Mouse (Mus musculus) hindbrain, embryonic 10.5 days (tissue): ENCODE data around the gene Lca5. TPM values are rescaled to one million over a fixed set of nuclear protein-coding genes. Genes with fewer than 3 reads are reported as not detected.
A peak's percentile ranks its signal among the peaks of the same experiment; 100 is the strongest.

ENCODE experiments used
- DNase-seq: peaks from one replicate; pipeline ENCODE4 v3.0.0-alpha.2; 2017; ENCODE audit warnings: low spot score
- H3K27ac ChIP-seq: fragments of 300-500 bp; sonication (generic); 2 replicates; pipeline ENCODE4 v1.5.1; 2016; ENCODE audit warnings: mild to moderate bottlenecking, moderate library complexity
- H3K27me3 ChIP-seq: fragments of 300-500 bp; sonication (generic); 2 replicates; pipeline ENCODE4 v1.6.1; 2016; ENCODE audit warnings: mild to moderate bottlenecking; ENCODE audit not compliant: poor library complexity, insufficient read depth, severe bottlenecking
- H3K36me3 ChIP-seq: fragments of 300-500 bp; sonication (generic); 2 replicates; pipeline ENCODE4 v1.6.1; 2016; ENCODE audit warnings: mild to moderate bottlenecking, moderate library complexity
- H3K4me1 ChIP-seq: fragments of 300-500 bp; sonication (generic); replicated peaks from 2 replicates; pipeline ENCODE4 v1.6.1; 2016; ENCODE audit warnings: mild to moderate bottlenecking
- H3K4me3 ChIP-seq: fragments of 300-500 bp; sonication (generic); 2 replicates; pipeline ENCODE4 v1.5.1; 2016; ENCODE audit warnings: mild to moderate bottlenecking, moderate library complexity
- H3K9me3 ChIP-seq: fragments of 300-500 bp; sonication (generic); 2 replicates; pipeline ENCODE4 v1.6.1; 2016; ENCODE audit warnings: mild to moderate bottlenecking, moderate library complexity
- WGBS: fragments of 180-500 bp; shearing (Covaris S2); methylation state at CpG from one replicate; pipeline ENCODE4 v1.1.7; 2016; 5-methylcytosine and 5-hydroxymethylcytosine counted together
- polyA plus RNA-seq: library from polyadenylated mRNA; unstranded; fragments of >200 nt; fragmentation: Nextera tagmentation; extraction: Ambion mirVana; gene quantifications from 2 replicates; pipeline ENCODE4 v1.2.1, GENCODE M21; 2016

Gene Lca5
- 19.2 and 20.1 TPM in 2 replicates for polyA plus RNA-seq

GRCm38 (mm10) chr9:83440392-83441357 is at the start of gene Lca5:
TSS of gene Lca5 (minus strand) at chr9:83441127.
- 2% methylated on average over 57 of the region's 57 CpGs for WGBS
- peak; percentile 95 for DNase-seq
- H3K36me3 ChIP-seq: peaks cover 3% of the 10 kb centered on the region; the same call in 1 of the 2 replicates
- no peaks in the 10 kb centered on the region for H3K9me3 ChIP-seq
- H3K27me3 ChIP-seq: no peaks in the 10 kb centered on the region
- H3K27ac ChIP-seq: peak within 1 kb of the TSS; percentile 95
- peak within 1 kb of the TSS; percentile 70 for H3K4me3 ChIP-seq
- peaks cover 11% of the 10 kb centered on the region for H3K4me1 ChIP-seq

GRCm38 (mm10) chr9:83488491-83489210 is 47.7 kb upstream of the Lca5 start:
- Histone ChIP-seq H3K4me1 (no peaks in the 10 kb centered on the region), H3K27me3 (no peaks in the 10 kb centered on the region), H3K36me3 (no peaks in the 10 kb centered on the region), H3K4me3 (no peak overlapping the region), H3K9me3 (no peaks in the 10 kb centered on the region), H3K27ac (no peak overlapping the region)
- WGBS: 55% methylated on average over 15 of the region's 15 CpGs
- DNase-seq: no peak

- no peaks in the 10 kb centered on the region for H3K9me3 ChIP-seq
- DNase-seq: no peak
- 61% methylated on average over 9 of the region's 9 CpGs for WGBS
Observed at GRCm38 (mm10) chr9:83487771-83488470, 47.0 kb upstream of the Lca5 start.

GRCm38 (mm10) chr9:83485966-83486365 is 45.0 kb upstream of the Lca5 start:
- Histone ChIP-seq H3K9me3 (no peaks in the 10 kb centered on the region), H3K36me3 (no peaks in the 10 kb centered on the region), H3K27ac (no peak overlapping the region), H3K4me1 (peaks cover 9% of the 10 kb centered on the region), H3K27me3 (no peaks in the 10 kb centered on the region), H3K4me3 (no peak overlapping the region)
- DNase-seq: no peak
- 89% methylated on average over 3 of the region's 3 CpGs for WGBS

More at GRCm38 (mm10) chr9:83487771-83488470, 47.0 kb upstream of the Lca5 start:
- Histone ChIP-seq H3K36me3 (no peaks in the 10 kb centered on the region), H3K4me1 (no peaks in the 10 kb centered on the region), H3K27me3 (no peaks in the 10 kb centered on the region), H3K27ac (no peak overlapping the region), H3K4me3 (no peak overlapping the region)

GRCm38 (mm10) chr9:83485357-83485756 is 44.4 kb upstream of the Lca5 start:
- H3K27me3 ChIP-seq: no peaks in the 10 kb centered on the region
- H3K4me3 ChIP-seq: no peak overlapping the region
- no peaks in the 10 kb centered on the region for H3K9me3 ChIP-seq
- no peaks in the 10 kb centered on the region for H3K36me3 ChIP-seq
- H3K4me1 ChIP-seq: peaks cover 9% of the 10 kb centered on the region
- DNase-seq: no peak
- 96% methylated on average over 1 of the region's 1 CpGs for WGBS
- H3K27ac ChIP-seq: no peak overlapping the region

- no peak for DNase-seq
- Histone ChIP-seq H3K4me1 (peaks cover 9% of the 10 kb centered on the region), H3K27ac (no peak overlapping the region), H3K4me3 (no peak overlapping the region), H3K9me3 (no peaks in the 10 kb centered on the region), H3K27me3 (no peaks in the 10 kb centered on the region), H3K36me3 (no peaks in the 10 kb centered on the region)
- 91% methylated on average over 4 of the region's 4 CpGs for WGBS
Observed at GRCm38 (mm10) chr9:83483419-83483818, 42.5 kb upstream of the Lca5 start.

- no peak overlapping the region for H3K4me3 ChIP-seq
- DNase-seq: peak; percentile 45
- WGBS: 88% methylated on average over 4 of the region's 4 CpGs
- H3K36me3 ChIP-seq: no peaks in the 10 kb centered on the region
- no peaks in the 10 kb centered on the region for H3K9me3 ChIP-seq
- H3K4me1 ChIP-seq: peaks cover 9% of the 10 kb centered on the region
- H3K27ac ChIP-seq: peak overlapping the region; percentile 75; the same call in 1 of the 2 replicates
- no peaks in the 10 kb centered on the region for H3K27me3 ChIP-seq
Observed at GRCm38 (mm10) chr9:83482176-83482949, 41.4 kb upstream of the Lca5 start.

- Histone ChIP-seq H3K27me3 (no peaks in the 10 kb centered on the region), H3K4me1 (no peaks in the 10 kb centered on the region), H3K36me3 (no peaks in the 10 kb centered on the region), H3K4me3 (no peak overlapping the region), H3K9me3 (no peaks in the 10 kb centered on the region), H3K27ac (no peak overlapping the region)
- WGBS: 82% methylated on average over 2 of the region's 2 CpGs
- no peak for DNase-seq
Observed at GRCm38 (mm10) chr9:83469871-83470270, 28.9 kb upstream of the Lca5 start.

- Histone ChIP-seq H3K9me3 (no peaks in the 10 kb centered on the region), H3K36me3 (no peaks in the 10 kb centered on the region), H3K4me1 (peaks cover 14% of the 10 kb centered on the region), H3K27ac (peak overlapping the region; percentile 89), H3K27me3 (no peaks in the 10 kb centered on the region), H3K4me3 (peak overlapping the region; percentile 56)
- peak; percentile 69 for DNase-seq
- 5% methylated on average over 22 of the region's 22 CpGs for WGBS
Observed at GRCm38 (mm10) chr9:83447771-83448170, 6.8 kb upstream of the Lca5 start.

- 74% methylated on average over 9 of the region's 9 CpGs for WGBS
- no peaks in the 10 kb centered on the region for H3K9me3 ChIP-seq
- peak overlapping the region; percentile 56 for H3K4me3 ChIP-seq
- H3K36me3 ChIP-seq: no peaks in the 10 kb centered on the region
- H3K27me3 ChIP-seq: no peaks in the 10 kb centered on the region
- peaks cover 14% of the 10 kb centered on the region for H3K4me1 ChIP-seq
- no peak for DNase-seq
- peak overlapping the region; percentile 89 for H3K27ac ChIP-seq
Observed at GRCm38 (mm10) chr9:83447176-83447575, 6.2 kb upstream of the Lca5 start.

GRCm38 (mm10) chr9:83437621-83438020 is 3.3 kb downstream of the Lca5 start:
- Histone ChIP-seq H3K36me3 (peaks cover 3% of the 10 kb centered on the region; the same call in 1 of the 2 replicates), H3K27ac (no peak overlapping the region), H3K9me3 (no peaks in the 10 kb centered on the region), H3K27me3 (no peaks in the 10 kb centered on the region), H3K4me1 (peaks cover 20% of the 10 kb centered on the region), H3K4me3 (no peak overlapping the region)
- 90% methylated on average over 5 of the region's 5 CpGs for WGBS
- no peak for DNase-seq

GRCm38 (mm10) chr9:83434489-83434888 is 6.4 kb downstream of the Lca5 start:
- 56% methylated on average over 4 of the region's 4 CpGs for WGBS
- DNase-seq: no peak
- H3K27ac ChIP-seq: no peak overlapping the region
- peaks cover 19% of the 10 kb centered on the region for H3K36me3 ChIP-seq
- no peak overlapping the region for H3K4me3 ChIP-seq
- H3K9me3 ChIP-seq: no peaks in the 10 kb centered on the region
- peaks cover 9% of the 10 kb centered on the region; the same call in 1 of the 2 replicates for H3K4me1 ChIP-seq
- no peaks in the 10 kb centered on the region for H3K27me3 ChIP-seq
